In genomic region chrX:105864367-105864766, GRCm38 (mm10) we compare ENCODE assay signal across 8 mouse cellular contexts.
DNase-seq lines count a peak whose midpoint lies in the region; TF ChIP-seq lines count a peak whose summit lies in the region.

No protein-coding gene starts in this region.

- TF ChIP-seq CTCF in cerebellum, adult 2 months (IDR thresholded peaks at IDR 0.05; ENCODE audit: borderline replicate concordance, insufficient read depth, low read depth, low read length) = peak; percentile 37; the same call in 1 of the 2 replicates
- peak; percentile 17 for TF ChIP-seq CTCF in left cerebral cortex, adult 2 months (IDR thresholded peaks at IDR 0.05)
- peak; percentile 30; the same call in 1 of the 2 replicates for TF ChIP-seq CTCF in cortical plate, adult 2 months (IDR thresholded peaks at IDR 0.05; ENCODE audit: extremely low read depth, insufficient read depth, low read length)

- H3K27me3 ChIP-seq in cerebellum, adult 2 months (ENCODE audit: control insufficient read depth, insufficient read depth, low read length) = no peaks in the 10 kb centered on the region

- no peak overlapping the region for H3K4me3 ChIP-seq in cerebellum, adult 2 months (replicated peaks; ENCODE audit: insufficient read depth, low read depth, low read length)
- H3K4me3 ChIP-seq in left cerebral cortex, adult 2 months = no peak overlapping the region
- H3K4me3 ChIP-seq in cortical plate, adult 2 months (ENCODE audit: insufficient read depth, low read length) = no peak overlapping the region

- H3K4me1 ChIP-seq in cerebellum, adult 2 months (ENCODE audit: control insufficient read depth, insufficient read depth, low read length) = no peaks in the 10 kb centered on the region
- H3K4me1 ChIP-seq in cortical plate, adult 2 months (ENCODE audit: control insufficient read depth, insufficient read depth, low read length) = no peaks in the 10 kb centered on the region

- DNase-seq in cerebellum, adult 2 months = peak in 1 of 2 experiments; percentile 2
- no peak for DNase-seq in cerebellum, adult 11 months
- no peak for DNase-seq in left cerebral cortex, adult 2 months (ENCODE audit: extremely low spot score in 1 of 2, low spot score in 2 of 2)
- DNase-seq in left cerebral cortex, adult 11 months (ENCODE audit: low spot score) = no peak
- DNase-seq in lung, postnatal 14 days = peak; percentile 2
- no peak for DNase-seq in MN1 (ENCODE audit: low spot score)
- DNase-seq in gastrocnemius, postnatal 4 days (ENCODE audit: low spot score in 2 of 2) = no peak

- no peak overlapping the region for H3K27ac ChIP-seq in cerebellum, adult 2 months (ENCODE audit: insufficient read depth, low read length)
- no peak overlapping the region for H3K27ac ChIP-seq in left cerebral cortex, adult 2 months
- H3K27ac ChIP-seq in cortical plate, adult 2 months (ENCODE audit: insufficient read depth, low read length) = no peak overlapping the region

- no peak for TF ChIP-seq POLR2A in cerebellum, adult 2 months (IDR thresholded peaks at IDR 0.05; ENCODE audit: borderline replicate concordance, insufficient read depth, low read length)
- TF ChIP-seq POLR2A in cortical plate, adult 2 months (IDR thresholded peaks at IDR 0.05; ENCODE audit: extremely low read depth, insufficient read depth, low read length) = no peak

- intact Hi-C loops in left cerebral cortex, adult 2 months (cut with DNase I) = no loop called here

- 93% methylated on average over 5 of the region's 5 CpGs for WGBS in cerebellum, adult 2 months
